Mouse (Mus musculus): ENCODE data around the gene Tef. TPM values are rescaled to one million over a fixed set of nuclear protein-coding genes. Genes with fewer than 3 reads are reported as not detected.

The Tef gene
- total and polyA plus RNA-seq, 3 experiments, result 46.7 to 127 (median 76.7) TPM

GRCm38 (mm10) chr15:81785701-81786100, 16.5 kb upstream of the Tef start:
- DNase-seq, result no peak
- Histone ChIP-seq H3K9ac (ENCODE audit: low read depth, low read length) (no peak overlapping the region), H3K27me3 (ENCODE audit: control insufficient read depth, insufficient read depth, low read length) (no peaks in the 10 kb centered on the region), H3K27ac (no peak overlapping the region), H3K4me3 (no peak overlapping the region), H3K79me2 (replicated peaks; ENCODE audit: control insufficient read depth, insufficient read depth, low read length) (no peaks in the 10 kb centered on the region), H3K4me1 (ENCODE audit: control insufficient read depth, insufficient read depth, low read length) (no peaks in the 10 kb centered on the region), H3K36me3 (ENCODE audit: control insufficient read depth, insufficient read depth, low read length) (no peaks in the 10 kb centered on the region)
- intact Hi-C loops (cut with DNase I), result no loop called here
- 93% methylated on average over 8 of the region's 8 CpGs for WGBS
- TF ChIP-seq CTCF (IDR thresholded peaks at IDR 0.05) (no peak), EP300 (IDR thresholded peaks at IDR 0.05; ENCODE audit: insufficient read depth, low read depth, low read length) (no peak), POLR2A (IDR thresholded peaks at IDR 0.05; ENCODE audit: insufficient read depth, low read depth, low read length) (no peak)

GRCm38 (mm10) chr15:81787525-81787924, 14.7 kb upstream of the Tef start:
- no peaks in the 10 kb centered on the region for H3K36me3 ChIP-seq (ENCODE audit: control insufficient read depth, insufficient read depth, low read length)
- H3K27me3 ChIP-seq (ENCODE audit: control insufficient read depth, insufficient read depth, low read length), result no peaks in the 10 kb centered on the region
- no peak for DNase-seq
- no peak overlapping the region for H3K4me3 ChIP-seq
- no peaks in the 10 kb centered on the region for H3K4me1 ChIP-seq (ENCODE audit: control insufficient read depth, insufficient read depth, low read length)
- no peak overlapping the region for H3K27ac ChIP-seq
- H3K9ac ChIP-seq (ENCODE audit: low read depth, low read length), result no peak overlapping the region
- 92% methylated on average over 13 of the region's 13 CpGs for WGBS
- TF ChIP-seq CTCF (IDR thresholded peaks at IDR 0.05) (no peak), EP300 (IDR thresholded peaks at IDR 0.05; ENCODE audit: insufficient read depth, low read depth, low read length) (no peak), POLR2A (IDR thresholded peaks at IDR 0.05; ENCODE audit: insufficient read depth, low read depth, low read length) (no peak)
- intact Hi-C loops (cut with DNase I), result no loop called here
- H3K79me2 ChIP-seq (replicated peaks; ENCODE audit: control insufficient read depth, insufficient read depth, low read length), result no peaks in the 10 kb centered on the region

GRCm38 (mm10) chr15:81792444-81792843, 9.8 kb upstream of the Tef start:
- no peaks in the 10 kb centered on the region for H3K36me3 ChIP-seq (ENCODE audit: control insufficient read depth, insufficient read depth, low read length)
- H3K9ac ChIP-seq (ENCODE audit: low read depth, low read length), result no peak overlapping the region
- no peak overlapping the region for H3K27ac ChIP-seq
- DNase-seq, result no peak
- no peaks in the 10 kb centered on the region for H3K4me1 ChIP-seq (ENCODE audit: control insufficient read depth, insufficient read depth, low read length)
- no peaks in the 10 kb centered on the region for H3K27me3 ChIP-seq (ENCODE audit: control insufficient read depth, insufficient read depth, low read length)
- no peak for TF ChIP-seq POLR2A (IDR thresholded peaks at IDR 0.05; ENCODE audit: insufficient read depth, low read depth, low read length)
- no peak for TF ChIP-seq EP300 (IDR thresholded peaks at IDR 0.05; ENCODE audit: insufficient read depth, low read depth, low read length)
- no peak for TF ChIP-seq CTCF (IDR thresholded peaks at IDR 0.05)
- 87% methylated on average over 9 of the region's 9 CpGs for WGBS
- H3K4me3 ChIP-seq, result no peak overlapping the region
- intact Hi-C loops (cut with DNase I), result no loop called here
- no peaks in the 10 kb centered on the region for H3K79me2 ChIP-seq (replicated peaks; ENCODE audit: control insufficient read depth, insufficient read depth, low read length)

- intact Hi-C loops (cut with DNase I), result loop anchor here (2.0 kb wide), 1 partner anchor 17 kb away; no protein-coding TSS in a partner anchor
Observed at GRCm38 (mm10) chr15:81796228-81796627, 6.0 kb upstream of the Tef start.

GRCm38 (mm10) chr15:81797861-81798260, 4.4 kb upstream of the Tef start:
- Histone ChIP-seq H3K4me1 (ENCODE audit: control insufficient read depth, insufficient read depth, low read length) (peaks cover 3% of the 10 kb centered on the region), H3K27me3 (ENCODE audit: control insufficient read depth, insufficient read depth, low read length) (no peaks in the 10 kb centered on the region), H3K79me2 (replicated peaks; ENCODE audit: control insufficient read depth, insufficient read depth, low read length) (no peaks in the 10 kb centered on the region), H3K27ac (no peak overlapping the region), H3K9ac (ENCODE audit: low read depth, low read length) (no peak overlapping the region), H3K36me3 (ENCODE audit: control insufficient read depth, insufficient read depth, low read length) (no peaks in the 10 kb centered on the region), H3K4me3 (no peak overlapping the region)
- WGBS, result 77% methylated on average over 6 of the region's 6 CpGs
- no peak for TF ChIP-seq EP300 (IDR thresholded peaks at IDR 0.05; ENCODE audit: insufficient read depth, low read depth, low read length)
- no peak for TF ChIP-seq POLR2A (IDR thresholded peaks at IDR 0.05; ENCODE audit: insufficient read depth, low read depth, low read length)
- TF ChIP-seq CTCF (IDR thresholded peaks at IDR 0.05), result no peak
- DNase-seq, result no peak
- intact Hi-C loops (cut with DNase I), result loop anchor here (2.0 kb wide), 1 partner anchor 15 kb away; no protein-coding TSS in a partner anchor

More at GRCm38 (mm10) chr15:81796228-81796627, 6.0 kb upstream of the Tef start:
- Histone ChIP-seq H3K9ac (ENCODE audit: low read depth, low read length) (peak overlapping the region; percentile 28; the same call in 1 of the 2 replicates), H3K4me1 (ENCODE audit: control insufficient read depth, insufficient read depth, low read length) (no peaks in the 10 kb centered on the region), H3K4me3 (no peak overlapping the region), H3K36me3 (ENCODE audit: control insufficient read depth, insufficient read depth, low read length) (no peaks in the 10 kb centered on the region), H3K27me3 (ENCODE audit: control insufficient read depth, insufficient read depth, low read length) (no peaks in the 10 kb centered on the region), H3K79me2 (replicated peaks; ENCODE audit: control insufficient read depth, insufficient read depth, low read length) (no peaks in the 10 kb centered on the region), H3K27ac (peak overlapping the region; percentile 52)
- TF ChIP-seq CTCF (IDR thresholded peaks at IDR 0.05) (peak; percentile 76), EP300 (IDR thresholded peaks at IDR 0.05; ENCODE audit: insufficient read depth, low read depth, low read length) (peak; percentile 92), POLR2A (IDR thresholded peaks at IDR 0.05; ENCODE audit: insufficient read depth, low read depth, low read length) (peak; percentile 36; the same call in 1 of the 2 replicates)
- WGBS, result 70% methylated on average over 3 of the region's 3 CpGs
- peak; percentile 52 to 62 for DNase-seq

- no peak overlapping the region for H3K27ac ChIP-seq
- no peaks in the 10 kb centered on the region for H3K36me3 ChIP-seq (ENCODE audit: control insufficient read depth, insufficient read depth, low read length)
- H3K9ac ChIP-seq (ENCODE audit: low read depth, low read length), result no peak overlapping the region
- no peak overlapping the region for H3K4me3 ChIP-seq
- WGBS, result 67% methylated on average over 4 of the region's 4 CpGs
- intact Hi-C loops (cut with DNase I), result no loop called here
- TF ChIP-seq EP300 (IDR thresholded peaks at IDR 0.05; ENCODE audit: insufficient read depth, low read depth, low read length), result 0 out of 2 replicates have a peak, but pooled peaks have one; percentile 24
- TF ChIP-seq POLR2A (IDR thresholded peaks at IDR 0.05; ENCODE audit: insufficient read depth, low read depth, low read length), result no peak
- no peaks in the 10 kb centered on the region for H3K27me3 ChIP-seq (ENCODE audit: control insufficient read depth, insufficient read depth, low read length)
- H3K4me1 ChIP-seq (ENCODE audit: control insufficient read depth, insufficient read depth, low read length), result peaks cover 3% of the 10 kb centered on the region
- no peaks in the 10 kb centered on the region for H3K79me2 ChIP-seq (replicated peaks; ENCODE audit: control insufficient read depth, insufficient read depth, low read length)
- no peak for DNase-seq
Observed at GRCm38 (mm10) chr15:81798421-81798820, 3.8 kb upstream of the Tef start.
